Mouse (Mus musculus) MEL (cell line): ENCODE measurements around the gene Limk2.
A peak's percentile ranks its signal among the peaks of the same experiment; 100 is the strongest.

Source experiments
- CTCF ChIP-seq, 3 experiments: IDR thresholded peaks in 2 of 3; conservative IDR thresholded peaks in 1 of 3; 2 replicates each; pipeline ENCODE4 v1.5.1; 2011 to 2012; ENCODE audit warnings: low read length in 3 of 3, low read depth in 2 of 3, mild to moderate bottlenecking in 2 of 3, improper control_type of control experiment in 1 of 3, inconsistent platforms in 1 of 3, mixed read lengths in 1 of 3, moderate library complexity in 1 of 3; ENCODE audit not compliant: control insufficient read depth in 1 of 3, insufficient read depth in 1 of 3, poor library complexity in 1 of 3, severe bottlenecking in 1 of 3
- EP300 ChIP-seq, 2 experiments: IDR thresholded peaks; 2 replicates each; pipeline ENCODE4 v1.6.1; 2011; ENCODE audit warnings: improper control_type of control experiment in 2 of 2, low read length in 2 of 2, low read depth in 1 of 2, mild to moderate bottlenecking in 1 of 2
- POLR2A ChIP-seq, 2 experiments: IDR thresholded peaks; 2 replicates each; pipeline ENCODE4 v1.6.1; 2011 to 2012; ENCODE audit warnings: low read length in 2 of 2, mild to moderate bottlenecking in 2 of 2, control low read depth in 1 of 2, improper control_type of control experiment in 1 of 2, low read depth in 1 of 2, moderate library complexity in 1 of 2; ENCODE audit not compliant: control insufficient read depth in 1 of 2, insufficient read depth in 1 of 2, poor library complexity in 1 of 2

GRCm38 (mm10) chr11:3347091-3347834 lies 61.7 kb downstream of the Limk2 start:
- TF ChIP-seq CTCF (IDR thresholded peaks at IDR 0.05 in 2 of 3, conservative IDR thresholded peaks at IDR 0.05 in 1 of 3; ENCODE audit: control insufficient read depth in 1 of 3, insufficient read depth in 1 of 3, low read depth in 2 of 3, low read length in 3 of 3, poor library complexity in 1 of 3, severe bottlenecking in 1 of 3) (peak; percentile 93 to 98 (median 94)), EP300 (IDR thresholded peaks at IDR 0.05; ENCODE audit: low read depth in 1 of 2, low read length in 2 of 2) (no peak), POLR2A (IDR thresholded peaks at IDR 0.05; ENCODE audit: control insufficient read depth in 1 of 2, insufficient read depth in 1 of 2, low read depth in 1 of 2, low read length in 2 of 2, poor library complexity in 1 of 2) (no peak)
